Mouse (Mus musculus) effector memory CD4-positive, alpha-beta T cell, adult 5 months (primary cell): ENCODE results near the gene Olfr766-ps1. TPM values are rescaled to one million over a fixed set of nuclear protein-coding genes. Genes with fewer than 3 reads are reported as not detected.

Experiments
- polyA plus RNA-seq: library from polyadenylated mRNA; unstranded; fragments of 100-300 nt; shearing (Covaris generic); gene quantifications from one replicate; pipeline ENCODE4 v1.2.1, GENCODE M21; 2017

The Olfr766-ps1 gene
- not detected for polyA plus RNA-seq

DNA sequence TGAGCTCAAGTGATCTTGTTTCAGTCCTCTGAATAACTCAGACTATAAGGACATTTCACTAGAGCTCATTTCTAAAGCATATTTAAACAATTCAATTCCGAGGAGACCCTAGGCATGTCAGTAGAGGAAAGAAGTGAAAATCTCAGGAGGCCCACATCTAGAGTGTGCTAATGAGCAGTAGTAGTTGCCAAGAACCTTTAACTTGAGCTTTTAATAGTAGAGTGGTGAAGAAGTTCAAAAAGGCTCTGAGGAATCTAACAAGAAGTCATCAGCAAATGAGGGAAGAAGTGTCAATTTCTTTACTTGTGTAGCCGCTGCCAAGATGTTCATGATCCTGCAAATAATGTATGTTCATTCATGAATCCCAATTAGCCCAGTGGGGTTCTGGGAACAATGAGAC is at the start of gene Olfr766-ps1:
Olfr766-ps1 (minus strand) TSS at position 101 of the 400 bp plus-strand sequence.

DNA sequence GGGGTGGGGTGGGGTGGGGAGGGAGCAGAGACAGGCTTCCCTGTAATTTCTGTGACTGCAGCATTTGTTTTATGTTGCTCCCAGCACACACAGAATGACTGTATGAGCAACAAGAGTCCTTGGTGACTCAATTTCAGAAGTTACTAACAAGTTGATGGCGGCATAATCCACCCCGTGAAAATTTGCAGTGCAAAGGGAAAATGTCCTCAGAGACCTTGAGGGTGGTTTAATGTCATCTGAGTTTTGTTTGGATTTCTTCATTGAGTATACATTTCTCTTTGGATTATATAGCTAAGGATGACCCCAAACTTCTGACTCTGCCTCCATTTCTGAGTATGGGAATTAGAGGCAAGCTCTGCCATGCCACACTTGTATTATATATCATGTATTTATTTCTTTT is 49.0 kb upstream of the Olfr766-ps1 start, which contains the start of gene Olfr769:
Olfr769 (minus strand) TSS at position 101 of the 400 bp plus-strand sequence.

DNA sequence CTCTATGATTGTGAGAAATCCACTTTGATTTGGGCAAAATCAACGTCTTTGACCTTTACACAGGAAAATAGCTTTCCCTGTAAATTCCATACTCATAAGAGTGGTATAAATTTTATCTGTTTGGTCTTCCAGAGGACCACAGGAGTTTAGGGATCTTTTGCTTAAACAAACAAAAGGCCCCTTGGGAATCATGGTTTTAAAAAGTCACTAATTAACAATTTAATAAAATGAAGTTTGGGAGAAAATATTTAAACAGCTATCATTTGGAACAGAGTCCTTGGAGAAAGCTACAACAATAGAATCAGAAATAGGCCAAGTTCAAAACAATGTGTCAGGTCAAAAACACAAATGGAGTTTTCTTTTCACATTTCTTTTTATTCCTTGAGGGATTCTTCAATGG is 30.5 kb upstream of the Olfr766-ps1 start, which contains the start of gene Olfr768:
Olfr768 (minus strand) TSS at position 101 of the 400 bp plus-strand sequence.

DNA sequence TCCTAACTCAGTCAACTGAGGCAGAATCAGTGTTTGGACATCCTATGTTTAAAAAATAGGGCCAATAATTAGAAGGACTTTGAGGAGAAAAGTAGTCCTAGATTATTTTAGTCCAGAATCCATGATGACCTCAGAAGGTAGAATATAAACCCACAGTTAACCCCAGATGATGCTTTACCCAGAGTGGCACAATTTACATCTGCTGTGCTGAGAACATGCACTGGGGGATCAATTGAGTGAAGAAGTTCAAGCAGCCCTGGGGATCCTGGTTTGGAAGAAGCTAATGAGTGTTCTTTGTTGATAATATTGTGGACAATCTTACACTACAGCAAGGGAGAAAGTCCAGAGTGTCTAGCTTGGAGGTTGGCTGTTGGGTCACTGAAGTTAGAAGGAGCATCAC is 14.0 kb upstream of the Olfr766-ps1 start, which contains the start of gene Olfr767:
Olfr767 (minus strand) TSS at position 101 of the 400 bp plus-strand sequence.

DNA sequence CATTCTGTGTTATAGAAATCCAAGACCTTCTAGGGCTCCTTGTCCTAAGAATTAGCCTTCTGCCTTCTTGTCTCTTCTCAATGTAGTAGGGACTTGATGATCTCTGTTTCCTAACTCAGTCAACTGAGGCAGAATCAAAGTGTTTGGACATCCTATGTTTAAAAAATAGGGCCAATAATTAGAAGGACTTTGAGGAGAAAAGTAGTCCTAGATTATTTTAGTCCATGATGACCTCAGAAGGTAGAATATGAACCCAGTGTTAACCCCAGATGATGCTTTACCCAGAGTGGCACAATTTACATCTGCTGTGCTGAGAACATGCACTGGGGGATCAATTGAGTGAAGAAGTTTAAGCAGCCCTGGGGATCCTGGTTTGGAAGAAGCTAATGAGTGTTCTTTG is 18.9 kb downstream of the Olfr766-ps1 start, which contains the start of gene Olfr765:
Olfr765 (minus strand) TSS at position 101 of the 400 bp plus-strand sequence.

DNA sequence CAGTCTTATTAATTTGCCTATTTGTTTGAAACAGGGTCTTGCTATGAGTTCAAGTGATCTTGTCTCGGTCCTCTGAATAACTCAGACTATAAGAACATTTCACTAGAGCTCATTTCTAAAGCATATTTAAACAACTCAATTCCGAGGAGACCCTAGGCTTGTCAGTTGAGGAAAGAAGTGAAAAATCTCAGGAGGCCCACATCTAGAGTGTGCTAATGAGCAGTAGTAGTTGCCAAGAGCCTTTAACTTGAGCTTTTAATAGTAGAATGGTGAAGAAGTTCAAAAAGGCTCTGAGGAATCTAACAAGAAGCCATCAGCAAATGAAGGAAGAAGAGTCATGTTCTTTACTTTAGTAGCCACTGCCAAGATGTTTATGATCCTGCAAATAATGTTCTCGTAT is 29.0 kb downstream of the Olfr766-ps1 start, which contains the start of gene Olfr764-ps1:
Olfr764-ps1 (minus strand) TSS at position 101 of the 400 bp plus-strand sequence.

Other genes with a start within 250 kb of the Olfr766-ps1 start
- 34.9 TPM for gene Ormdl2, start 247.3 kb downstream of the Olfr766-ps1 start, polyA plus RNA-seq
- 2.0 TPM for gene Gdf11, start 177.3 kb downstream of the Olfr766-ps1 start, polyA plus RNA-seq
- gene Cd63, start 168.0 kb downstream of the Olfr766-ps1 start, polyA plus RNA-seq, result not detected
- gene Rdh5, start 146.1 kb downstream of the Olfr766-ps1 start, polyA plus RNA-seq, result 6.6 TPM
- gene Bloc1s1, start 144.9 kb downstream of the Olfr766-ps1 start, polyA plus RNA-seq, result 118 TPM
- 45.8 TPM for gene Itga7, start 135.2 kb downstream of the Olfr766-ps1 start, polyA plus RNA-seq
- not detected for gene Mettl7b, start 108.0 kb downstream of the Olfr766-ps1 start, polyA plus RNA-seq
- gene Olfr9, start 79.5 kb downstream of the Olfr766-ps1 start, polyA plus RNA-seq, result 0.20 TPM
- not detected for gene Olfr763, start 58.2 kb downstream of the Olfr766-ps1 start, polyA plus RNA-seq
- not detected for gene Olfr764-ps1, start 29.1 kb downstream of the Olfr766-ps1 start, polyA plus RNA-seq
- gene Olfr765, start 19.0 kb downstream of the Olfr766-ps1 start, polyA plus RNA-seq, result not detected
- not detected for gene Olfr767, start 13.9 kb upstream of the Olfr766-ps1 start, polyA plus RNA-seq
- not detected for gene Olfr768, start 30.4 kb upstream of the Olfr766-ps1 start, polyA plus RNA-seq
- gene Olfr769, start 48.9 kb upstream of the Olfr766-ps1 start, polyA plus RNA-seq, result not detected
- not detected for gene Olfr770, start 70.0 kb upstream of the Olfr766-ps1 start, polyA plus RNA-seq
- not detected for gene Olfr771, start 95.8 kb upstream of the Olfr766-ps1 start, polyA plus RNA-seq
- gene Olfr772, start 108.9 kb upstream of the Olfr766-ps1 start, polyA plus RNA-seq, result not detected
- not detected for gene Olfr773, start 118.4 kb upstream of the Olfr766-ps1 start, polyA plus RNA-seq
- gene Olfr774, start 167.2 kb upstream of the Olfr766-ps1 start, polyA plus RNA-seq, result not detected
- gene Olfr775, start 179.4 kb upstream of the Olfr766-ps1 start, polyA plus RNA-seq, result not detected
- gene Olfr776, start 190.2 kb upstream of the Olfr766-ps1 start, polyA plus RNA-seq, result not detected
- not detected for gene Olfr777, start 202.5 kb upstream of the Olfr766-ps1 start, polyA plus RNA-seq
- not detected for gene Olfr780, start 249.1 kb upstream of the Olfr766-ps1 start, polyA plus RNA-seq